Mouse (Mus musculus) CH12.LX (cell line): ENCODE data around the gene Afap1. TPM values are rescaled to one million over a fixed set of nuclear protein-coding genes. Genes with fewer than 3 reads are reported as not detected.

Experiments used
- DNase-seq: peaks from one replicate; pipeline ENCODE4 v3.0.0-alpha.2; 2013; ENCODE audit errors: extremely low read depth
- H3K27ac ChIP-seq: 2 replicates; pipeline ENCODE4 v1.5.1; 2012; ENCODE audit warnings: low read depth, mild to moderate bottlenecking, control low read depth, moderate library complexity; ENCODE audit not compliant: insufficient read depth
- H3K27me3 ChIP-seq: replicated peaks from 2 replicates; pipeline ENCODE3; 2012; ENCODE audit warnings: inconsistent platforms
- H3K36me3 ChIP-seq, 2 experiments: replicated peaks in 1 of 2; 2 replicates each; pipeline versions ENCODE3 to v1.6.1; 2012; ENCODE audit warnings: inconsistent platforms in 1 of 2, low read length in 1 of 2, mild to moderate bottlenecking in 1 of 2, mixed read lengths in 1 of 2, moderate library complexity in 1 of 2; ENCODE audit not compliant: control insufficient read depth in 1 of 2, insufficient read depth in 1 of 2
- H3K4me1 ChIP-seq, 2 experiments: 2 replicates each; pipeline ENCODE4 v1.6.1; 2012; ENCODE audit warnings: inconsistent platforms in 1 of 2, moderate library complexity in 1 of 2; ENCODE audit not compliant: insufficient read depth in 2 of 2, control insufficient read depth in 1 of 2
- H3K4me2 ChIP-seq: 2 replicates; pipeline ENCODE4 v1.6.1; 2012; ENCODE audit warnings: low read depth, mild to moderate bottlenecking, control low read depth; ENCODE audit not compliant: poor library complexity, insufficient read depth, severe bottlenecking
- H3K4me3 ChIP-seq, 3 experiments: fragments of 150-350 bp in 1 of 3; sonication (generic) in 1 of 3; replicated peaks in 1 of 3; 2 replicates each; pipeline versions ENCODE3 to v1.5.1; 2011 to 2012; ENCODE audit warnings: low read depth in 2 of 3, low read length in 2 of 3, mild to moderate bottlenecking in 2 of 3, moderate library complexity in 2 of 3, control low read depth in 1 of 3, improper control_type of control experiment in 1 of 3, inconsistent platforms in 1 of 3, mixed read lengths in 1 of 3; ENCODE audit not compliant: poor library complexity in 1 of 3
- H3K79me2 ChIP-seq: replicated peaks from 2 replicates; pipeline ENCODE4 v1.6.1; 2012; ENCODE audit warnings: mild to moderate bottlenecking, moderate library complexity; ENCODE audit not compliant: control insufficient read depth, poor library complexity, insufficient read depth, severe bottlenecking; ENCODE audit errors: extremely low read depth
- H3K9ac ChIP-seq: 2 replicates; pipeline ENCODE4 v1.6.1; 2012; ENCODE audit warnings: low read depth, mild to moderate bottlenecking, control low read depth, moderate library complexity; ENCODE audit not compliant: insufficient read depth
- H3K9me3 ChIP-seq: replicated peaks from 2 replicates; pipeline ENCODE3; 2012; ENCODE audit warnings: low read length, inconsistent platforms, mixed read lengths
- CHD1 ChIP-seq: IDR thresholded peaks from 2 replicates; pipeline ENCODE4 v1.6.1; 2012; ENCODE audit warnings: low read depth, low read length, improper control_type of control experiment, inconsistent platforms
- CTCF ChIP-seq, 2 experiments: IDR thresholded peaks in 1 of 2; conservative IDR thresholded peaks in 1 of 2; 2 replicates each; pipeline ENCODE4 v1.5.1; 2011 to 2012; ENCODE audit warnings: low read depth in 2 of 2, low read length in 2 of 2, improper control_type of control experiment in 1 of 2, inconsistent platforms in 1 of 2, mild to moderate bottlenecking in 1 of 2, moderate library complexity in 1 of 2
- E2F4 ChIP-seq: IDR thresholded peaks from 2 replicates; pipeline ENCODE4 v1.6.1; 2011; ENCODE audit warnings: low read depth, low read length, improper control_type of control experiment; ENCODE audit not compliant: insufficient replicate concordance
- ELF1 ChIP-seq: IDR thresholded peaks from 2 replicates; pipeline ENCODE4 v1.6.1; 2014; ENCODE audit warnings: low read depth, mild to moderate bottlenecking, inconsistent platforms, low read length, improper control_type of control experiment
- EP300 ChIP-seq: IDR thresholded peaks from 2 replicates; pipeline ENCODE4 v1.6.1; 2011; ENCODE audit warnings: low read length, improper control_type of control experiment
- ETS1 ChIP-seq: conservative IDR thresholded peaks from 2 replicates; pipeline ENCODE4 v1.6.1; 2012; ENCODE audit warnings: low read depth, mild to moderate bottlenecking, inconsistent platforms, low read length, improper control_type of control experiment, moderate library complexity
- GABPA ChIP-seq: IDR thresholded peaks from 2 replicates; pipeline ENCODE4 v1.6.1; 2012; ENCODE audit warnings: low read depth, low read length, improper control_type of control experiment, inconsistent platforms; ENCODE audit not compliant: insufficient replicate concordance
- HCFC1 ChIP-seq: IDR thresholded peaks from 2 replicates; pipeline ENCODE4 v1.6.1; 2012; ENCODE audit warnings: low read depth, mild to moderate bottlenecking, inconsistent platforms, low read length, improper control_type of control experiment
- JUN ChIP-seq: IDR thresholded peaks from 2 replicates; pipeline ENCODE4 v1.6.1; 2011; ENCODE audit warnings: low read depth, mild to moderate bottlenecking, low read length, improper control_type of control experiment, moderate library complexity; ENCODE audit not compliant: insufficient read depth
- JUND ChIP-seq: conservative IDR thresholded peaks from 2 replicates; pipeline ENCODE4 v1.6.1; 2011; ENCODE audit warnings: low read depth, low read length, improper control_type of control experiment
- KAT2A ChIP-seq: IDR thresholded peaks from 2 replicates; pipeline ENCODE4 v1.6.1; 2012; ENCODE audit warnings: low read length, improper control_type of control experiment, inconsistent platforms; ENCODE audit not compliant: insufficient replicate concordance
- MAX ChIP-seq: IDR thresholded peaks from 2 replicates; pipeline ENCODE4 v1.6.1; 2011; ENCODE audit warnings: low read length, improper control_type of control experiment
- MAZ ChIP-seq: IDR thresholded peaks from 2 replicates; pipeline ENCODE4 v1.6.1; 2012; ENCODE audit warnings: low read depth, mild to moderate bottlenecking, inconsistent platforms, low read length, improper control_type of control experiment, moderate library complexity
- MEF2A ChIP-seq: IDR thresholded peaks from 2 replicates; pipeline ENCODE4 v1.6.1; 2014; ENCODE audit warnings: low read depth, mild to moderate bottlenecking, inconsistent platforms, low read length, improper control_type of control experiment, borderline replicate concordance
- MXI1 ChIP-seq: IDR thresholded peaks from 2 replicates; pipeline ENCODE4 v1.6.1; 2011; ENCODE audit warnings: mild to moderate bottlenecking, low read depth, low read length, improper control_type of control experiment
- NELFE ChIP-seq: IDR thresholded peaks from 2 replicates; pipeline ENCODE4 v1.6.1; 2011; ENCODE audit warnings: low read depth, low read length, improper control_type of control experiment
- PAX5 ChIP-seq: IDR thresholded peaks from 2 replicates; pipeline ENCODE4 v1.6.1; 2012; ENCODE audit warnings: low read length, inconsistent platforms, mixed read lengths
- POLR2A ChIP-seq: IDR thresholded peaks from 2 replicates; pipeline ENCODE4 v1.6.1; 2011; ENCODE audit warnings: low read depth, mild to moderate bottlenecking, improper control_type of control experiment, low read length
- POLR2AphosphoS2 ChIP-seq: IDR thresholded peaks from 2 replicates; pipeline ENCODE4 v1.6.1; 2011; ENCODE audit warnings: low read depth, low read length, improper control_type of control experiment
- RAD21 ChIP-seq: IDR thresholded peaks from 2 replicates; pipeline ENCODE4 v1.6.1; 2011; ENCODE audit warnings: low read depth, mild to moderate bottlenecking, low read length, improper control_type of control experiment, moderate library complexity
- SIN3A ChIP-seq: IDR thresholded peaks from 2 replicates; pipeline ENCODE4 v1.6.1; 2012; ENCODE audit warnings: low read length, improper control_type of control experiment, inconsistent platforms
- SMC3 ChIP-seq: IDR thresholded peaks from 2 replicates; pipeline ENCODE4 v1.6.1; 2011; ENCODE audit warnings: low read depth, low read length, improper control_type of control experiment
- TBP ChIP-seq: conservative IDR thresholded peaks from 2 replicates; pipeline ENCODE4 v1.6.1; 2011; ENCODE audit warnings: low read depth, low read length, improper control_type of control experiment
- TCF12 ChIP-seq: IDR thresholded peaks from 2 replicates; pipeline ENCODE4 v1.6.1; 2014; ENCODE audit warnings: low read depth, mild to moderate bottlenecking, inconsistent platforms, low read length, improper control_type of control experiment
- UBTF ChIP-seq: IDR thresholded peaks from 2 replicates; pipeline ENCODE4 v1.6.1; 2012; ENCODE audit warnings: low read depth, mild to moderate bottlenecking, inconsistent platforms, low read length, improper control_type of control experiment, moderate library complexity
- ZC3H11A ChIP-seq: IDR thresholded peaks from 2 replicates; pipeline ENCODE4 v1.6.1; 2012; ENCODE audit warnings: low read depth, mild to moderate bottlenecking, inconsistent platforms, low read length, improper control_type of control experiment
- ZMIZ1 ChIP-seq: IDR thresholded peaks from 2 replicates; pipeline ENCODE4 v1.6.1; 2012; ENCODE audit warnings: low read depth, mild to moderate bottlenecking, inconsistent platforms, low read length, improper control_type of control experiment
- dilution Hi-C: fragments of 300-500 bp; cut with MboI; formaldehyde crosslinking; loops from 2 replicates; pipeline ENCODE4 v1.14.3; 2020; ENCODE audit warnings: low sequenced_read_pairs; ENCODE audit not compliant: extremely low pct_unique_long_range_greater_than_20kb, extremely low pct_ligation_motif_present
- in situ Hi-C: fragments of 300-500 bp; cut with MboI; formaldehyde crosslinking; loops from 3 replicates; pipeline ENCODE4 v1.14.3; 2019; ENCODE audit warnings: low sequenced_read_pairs, low pct_ligation_motif_present, low pct_unique_long_range_greater_than_20kb, mixed read lengths
- polyA plus RNA-seq: library from polyadenylated mRNA; unstranded; fragments of >175 nt; gene quantifications from 2 replicates; pipeline ENCODE4 v1.2.1, GENCODE M21; 2012; ENCODE audit warnings: low read depth; ENCODE audit not compliant: insufficient read length
- total RNA-seq, 2 experiments: library from RNA; depleted of rRNA; stranded (reverse); fragments of 300-350 nt in 1 of 2; fragments of >200 nt in 1 of 2; gene quantifications; 2 replicates each; pipeline ENCODE4 v1.2.3; 2012 to 2014

The Afap1 gene
- total and polyA plus RNA-seq, 3 experiments = 0.32 to 4.0 (median 0.86) TPM

- Histone ChIP-seq H3K9ac (no peak overlapping the region), H3K79me2 (no peaks in the 10 kb centered on the region), H3K4me1 (peaks cover 0 to 12% of the 10 kb centered on the region in 2 experiments; a peak in 2 of 4 replicates), H3K27ac (no peak overlapping the region), H3K27me3 (no peaks in the 10 kb centered on the region), H3K36me3 (peaks cover 12 to 21% of the 10 kb centered on the region in 2 experiments), H3K9me3 (no peaks in the 10 kb centered on the region), H3K4me3 (no peak overlapping the region), H3K4me2 (no peak overlapping the region)
- TF ChIP-seq SMC3 (peak; percentile 90), MEF2A (no peak), ZMIZ1 (no peak), CTCF (conservative IDR thresholded peaks at IDR 0.05 in 1 of 2, IDR thresholded peaks at IDR 0.05 in 1 of 2; ENCODE audit: low read depth in 2 of 2, low read length in 2 of 2) (peak; percentile 58 to 95), RAD21 (peak; percentile 77)
- DNase-seq = peak; percentile 58
- dilution Hi-C loops = no loop called here
- in situ Hi-C loops = no loop called here
Measured at GRCm38 (mm10) chr5:35975681-35976080, 82.6 kb downstream of the Afap1 start.

- Histone ChIP-seq H3K9ac (no peak overlapping the region), H3K27ac (no peak overlapping the region)
- dilution Hi-C loops = no loop called here
Measured at GRCm38 (mm10) chr5:35980542-35980941, 87.4 kb downstream of the Afap1 start.

GRCm38 (mm10) chr5:35981341-35981740 is 88.2 kb downstream of the Afap1 start:
- no peak overlapping the region for H3K4me2 ChIP-seq
- H3K27ac ChIP-seq = no peak overlapping the region
- H3K36me3 ChIP-seq = peaks cover 14 to 23% of the 10 kb centered on the region in 2 experiments
- no peak overlapping the region for H3K4me3 ChIP-seq
- no peaks in the 10 kb centered on the region for H3K27me3 ChIP-seq
- TF ChIP-seq SMC3 = no peak
- no peak for TF ChIP-seq GABPA
- TF ChIP-seq TCF12 = no peak
- no peak for TF ChIP-seq ZMIZ1
- TF ChIP-seq ETS1 = no peak
- TF ChIP-seq ZC3H11A = no peak
- no peak for TF ChIP-seq MEF2A
- no peak for TF ChIP-seq EP300
- no peak for TF ChIP-seq KAT2A
- TF ChIP-seq NELFE = no peak
- no peak for TF ChIP-seq HCFC1
- no peak for TF ChIP-seq UBTF
- no peak for TF ChIP-seq POLR2AphosphoS2
- TF ChIP-seq MAX = no peak
- dilution Hi-C loops (no loop called here), in situ Hi-C loops (no loop called here)
- no peak overlapping the region for H3K9ac ChIP-seq
- H3K9me3 ChIP-seq = no peaks in the 10 kb centered on the region
- H3K79me2 ChIP-seq = no peaks in the 10 kb centered on the region
- DNase-seq = no peak
- peaks cover 3 to 31% of the 10 kb centered on the region in 2 experiments; a peak in 3 of 4 replicates for H3K4me1 ChIP-seq

More at GRCm38 (mm10) chr5:35980542-35980941, 87.4 kb downstream of the Afap1 start:
- no peak for DNase-seq
- Histone ChIP-seq H3K9me3 (no peaks in the 10 kb centered on the region), H3K79me2 (no peaks in the 10 kb centered on the region), H3K4me2 (no peak overlapping the region), H3K4me1 (peaks cover 3 to 27% of the 10 kb centered on the region in 2 experiments; a peak in 3 of 4 replicates), H3K36me3 (peaks cover 17 to 26% of the 10 kb centered on the region in 2 experiments), H3K27me3 (no peaks in the 10 kb centered on the region), H3K4me3 (no peak overlapping the region)
- in situ Hi-C loops = no loop called here
- TF ChIP-seq MAZ = no peak
- TF ChIP-seq JUND = no peak
- no peak for TF ChIP-seq ELF1
- no peak for TF ChIP-seq PAX5
- TF ChIP-seq POLR2A = no peak
- no peak for TF ChIP-seq GABPA
- no peak for TF ChIP-seq E2F4
- TF ChIP-seq UBTF = no peak
- no peak for TF ChIP-seq MXI1
- no peak for TF ChIP-seq ZC3H11A
- no peak for TF ChIP-seq SIN3A
- TF ChIP-seq CHD1 = no peak
- no peak for TF ChIP-seq HCFC1
- TF ChIP-seq TBP = no peak
- no peak for TF ChIP-seq JUN
